Mouse (Mus musculus) cerebellum, adult 18-20 months (tissue): ENCODE measurements around the gene Mocs1.

Experiments
- DNase-seq, 2 experiments: peaks; one replicate each; pipeline ENCODE4 v3.0.0; 2021

Gene Mocs1

DNA sequence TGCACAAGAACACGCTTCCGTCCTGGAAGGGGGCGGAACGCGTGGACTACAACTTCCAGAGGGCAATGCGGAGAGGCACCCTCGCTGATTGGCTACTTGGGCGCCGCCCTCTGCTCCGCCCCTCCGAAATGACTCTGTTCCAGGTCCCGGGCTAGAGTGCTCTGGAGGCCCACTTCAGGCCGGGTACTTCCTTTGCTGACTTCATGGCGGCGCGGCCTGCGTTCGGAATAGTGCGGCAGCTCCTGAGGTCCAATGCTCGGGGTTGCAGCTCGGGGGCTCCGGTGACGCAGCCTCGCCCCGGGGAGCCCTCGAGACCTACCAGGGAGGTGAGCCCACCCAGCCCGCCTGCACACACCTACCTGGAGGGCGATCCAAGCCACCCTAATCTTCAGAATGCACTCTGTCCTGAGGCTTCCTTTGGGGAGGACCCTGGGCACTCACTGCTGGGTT, at the start of gene Mocs1:
Gene Mocs1 (plus strand): TSS at position 124 of the 450 bp plus-strand sequence.
- DNase-seq, result peak; percentile 93 to 97

DNA sequence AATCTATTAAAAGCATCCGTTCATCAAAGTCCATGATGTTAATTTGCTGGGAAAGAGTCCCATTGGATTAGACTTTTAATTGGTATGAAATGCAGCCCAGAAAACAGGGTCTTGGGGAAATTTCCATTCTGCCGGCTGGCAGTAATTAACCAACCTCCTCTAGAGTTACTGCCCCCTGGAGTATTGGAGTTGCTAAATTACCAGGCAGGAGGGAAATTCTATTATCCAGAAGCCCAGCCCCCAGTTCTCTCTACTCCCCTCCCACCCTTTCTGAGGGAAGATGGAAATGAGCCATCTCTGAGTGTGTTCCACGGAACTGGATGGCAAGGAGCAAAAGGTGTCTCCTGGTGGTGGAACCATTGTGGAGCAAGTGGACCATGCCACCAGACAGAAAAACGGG, 48.5 kb upstream of the Mocs1 start:
- DNase-seq, result no peak

DNA sequence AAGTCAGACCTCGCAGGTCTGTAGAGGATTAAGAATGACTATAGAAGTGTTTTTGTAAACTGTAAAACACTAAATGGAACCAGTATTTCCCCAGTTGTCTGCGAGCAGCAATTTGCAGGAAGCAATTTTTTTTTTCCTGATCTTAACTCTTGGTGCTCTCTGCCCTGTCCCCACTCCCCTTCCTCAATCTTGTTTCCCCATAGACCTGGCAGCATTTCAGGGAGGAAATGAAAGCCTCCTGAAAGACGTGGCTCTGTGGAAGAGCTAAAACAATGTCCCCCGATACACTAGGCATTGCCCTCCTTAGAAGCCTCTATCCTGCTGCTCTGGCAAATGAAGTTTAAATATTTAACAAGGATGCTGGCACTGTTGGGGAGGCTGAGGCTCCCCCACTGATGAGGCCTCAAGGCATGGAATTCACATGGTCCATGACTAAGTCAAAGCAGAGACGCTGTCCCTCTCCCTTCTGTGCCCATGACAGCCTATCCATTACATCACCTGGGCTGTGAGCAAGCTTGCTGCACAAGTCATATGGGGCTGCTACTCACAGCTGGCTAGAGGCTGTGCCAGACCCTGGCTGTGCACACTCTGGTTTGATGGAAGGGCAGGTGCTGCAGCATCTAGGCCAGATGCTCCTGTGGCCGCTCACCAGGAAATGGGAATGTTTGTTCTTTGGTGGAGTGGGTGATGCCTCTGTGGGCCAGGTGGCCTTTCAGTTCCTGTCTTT, 43.8 kb upstream of the Mocs1 start:
- no peak for DNase-seq

DNA sequence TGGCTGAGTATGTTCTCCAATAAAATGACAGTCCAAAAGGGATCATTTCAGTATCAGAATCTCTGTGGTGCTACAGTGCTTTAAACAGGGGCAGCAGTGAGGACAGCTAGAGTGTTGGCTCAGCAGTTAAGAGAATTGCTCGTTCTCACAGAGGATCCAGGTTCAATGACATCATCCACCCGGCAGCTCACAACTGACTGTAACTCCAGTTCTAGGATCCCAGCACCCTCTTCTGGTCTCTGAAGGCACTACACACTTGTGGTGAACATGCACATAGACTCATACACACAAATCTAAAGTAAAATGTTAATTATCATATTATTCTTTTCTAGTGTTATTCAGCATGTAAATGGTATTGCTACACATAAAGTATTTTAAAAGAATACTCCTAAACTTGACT, 40.4 kb upstream of the Mocs1 start:
- DNase-seq, result no peak

DNA sequence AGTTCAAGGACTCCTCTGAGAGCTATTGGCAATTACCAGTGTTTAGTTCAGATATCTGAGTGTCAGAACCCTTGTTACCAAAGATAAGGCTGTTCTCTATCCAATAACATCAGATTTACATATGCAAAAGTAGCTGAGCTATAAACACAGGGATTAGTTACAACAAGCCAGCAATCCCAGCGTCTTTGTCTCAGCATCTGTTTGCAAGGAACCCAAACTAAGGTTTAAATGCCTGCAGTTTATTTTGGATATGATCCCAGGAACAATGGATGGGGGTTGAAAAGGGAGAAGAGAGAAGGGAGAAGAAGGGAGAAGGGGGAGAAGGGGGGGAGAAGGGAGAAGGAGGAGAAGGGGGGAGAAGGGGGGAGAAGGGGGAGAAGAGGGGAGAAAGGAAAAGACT, 35.4 kb upstream of the Mocs1 start:
- DNase-seq, result no peak

DNA sequence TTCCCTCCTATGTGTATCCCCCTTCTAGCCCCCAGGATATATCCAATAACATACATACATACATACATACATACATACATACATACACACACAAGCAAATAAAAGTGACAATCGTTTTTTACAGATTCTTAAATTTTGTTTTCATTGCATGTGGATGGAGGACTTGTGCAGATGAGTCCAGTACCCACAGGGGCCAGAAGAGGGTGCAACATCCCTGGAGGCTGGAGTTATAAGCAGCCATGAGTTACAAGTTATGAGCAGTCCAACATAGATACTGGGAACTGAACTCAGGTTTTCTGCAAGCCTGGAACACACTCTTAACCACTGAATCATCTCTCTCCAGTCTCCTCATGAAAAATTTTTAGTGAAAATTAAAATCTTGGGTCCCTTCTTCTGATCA, 33.3 kb upstream of the Mocs1 start:
- peak in 1 of 2 experiments; percentile 9 for DNase-seq

DNA sequence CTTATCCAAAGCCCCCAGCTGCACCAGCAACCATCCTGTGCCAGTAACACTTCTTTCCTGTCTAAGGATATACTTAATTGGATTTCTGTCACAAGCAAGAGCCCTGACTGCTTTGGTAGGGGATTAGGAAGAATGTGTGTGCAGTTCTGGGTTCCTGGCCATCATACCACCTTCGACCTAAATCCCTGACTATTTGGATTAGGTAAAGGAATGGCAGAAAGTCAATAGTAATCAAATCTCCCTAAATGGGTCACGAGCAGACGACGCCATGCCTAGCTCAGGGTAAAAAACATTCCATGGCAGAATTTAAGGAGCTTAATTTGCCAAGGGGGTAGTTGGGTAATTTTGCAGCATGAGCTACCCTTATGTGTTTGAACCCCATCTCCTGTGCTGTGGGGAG, 28.6 kb upstream of the Mocs1 start:
- no peak for DNase-seq

DNA sequence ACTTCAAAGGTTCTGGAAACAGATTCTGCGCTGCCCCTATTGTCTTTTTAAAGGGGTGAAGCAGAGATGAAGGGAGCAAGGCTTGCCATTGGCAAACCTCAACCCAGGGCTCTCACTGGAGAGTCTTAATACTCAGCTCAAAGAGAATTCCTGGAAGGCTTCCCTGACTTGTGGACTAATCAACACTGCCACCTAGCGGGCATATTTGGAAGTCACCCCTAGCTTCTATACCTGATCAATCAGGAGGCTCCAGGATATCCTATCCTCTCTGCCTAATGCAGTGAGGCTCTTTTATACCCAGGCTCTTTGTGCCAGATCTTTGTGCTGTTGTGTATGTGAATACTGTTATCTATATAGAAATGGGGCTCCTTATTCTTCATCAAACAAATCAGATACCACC, 28.0 kb upstream of the Mocs1 start:
- peak; percentile 76 to 86 for DNase-seq

DNA sequence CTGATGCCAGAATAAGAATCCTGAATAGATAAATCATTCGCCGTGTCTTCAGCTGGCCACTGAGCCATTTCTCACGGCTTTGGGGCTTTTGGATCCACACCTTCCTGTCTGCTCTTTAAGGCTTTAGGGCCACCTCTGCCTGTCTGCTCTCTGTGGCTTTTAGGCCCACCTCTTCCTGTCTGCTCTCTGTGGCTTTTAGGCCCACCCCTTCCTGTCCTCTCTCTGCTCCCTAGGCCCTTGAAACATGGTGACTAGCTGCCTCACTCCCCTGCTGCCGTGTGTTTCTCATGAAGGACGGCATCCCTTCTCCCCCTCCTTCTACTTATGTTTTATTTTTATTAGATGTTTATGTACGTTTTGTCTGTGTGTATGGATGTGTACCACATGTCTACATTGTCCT, 25.0 kb upstream of the Mocs1 start:
- no peak for DNase-seq

DNA sequence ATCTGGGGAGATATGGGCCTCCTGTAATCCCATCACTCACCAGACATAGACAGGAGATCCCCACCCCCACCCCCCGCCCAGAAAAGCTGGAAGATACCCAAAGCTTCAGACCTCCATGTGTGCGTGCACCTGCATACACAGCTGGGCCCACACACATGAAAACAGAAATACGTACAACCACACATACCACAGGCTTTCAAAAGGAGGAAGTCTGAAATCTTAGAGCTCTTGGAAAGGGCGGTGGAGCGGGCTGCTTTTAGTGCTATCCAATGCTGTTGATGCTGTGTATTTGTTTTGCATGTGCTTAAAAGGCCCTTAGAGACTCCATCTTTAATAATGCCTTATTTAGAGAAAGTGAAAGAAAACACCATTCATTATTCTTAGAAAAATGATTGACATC, 22.2 kb upstream of the Mocs1 start:
- DNase-seq, result no peak

DNA sequence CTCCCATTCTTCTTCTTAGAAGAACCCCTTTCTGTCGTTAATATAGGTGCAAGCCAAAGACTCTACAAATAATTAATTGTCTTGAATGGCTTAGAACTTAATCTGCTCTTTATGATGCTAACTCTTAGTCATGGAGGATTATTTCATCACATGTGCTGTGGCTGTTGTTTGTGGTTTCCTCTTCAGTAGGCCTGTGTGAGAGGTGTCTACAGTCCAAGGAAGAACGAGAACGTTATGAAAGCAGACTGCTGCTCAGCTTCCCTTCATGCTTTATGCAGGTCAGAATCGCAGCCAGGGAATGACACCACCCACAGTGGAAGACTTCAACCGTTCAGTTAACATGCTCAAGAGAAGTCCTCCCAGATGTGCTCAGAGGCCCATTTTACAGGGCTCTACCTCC, 15.2 kb upstream of the Mocs1 start:
- no peak for DNase-seq

DNA sequence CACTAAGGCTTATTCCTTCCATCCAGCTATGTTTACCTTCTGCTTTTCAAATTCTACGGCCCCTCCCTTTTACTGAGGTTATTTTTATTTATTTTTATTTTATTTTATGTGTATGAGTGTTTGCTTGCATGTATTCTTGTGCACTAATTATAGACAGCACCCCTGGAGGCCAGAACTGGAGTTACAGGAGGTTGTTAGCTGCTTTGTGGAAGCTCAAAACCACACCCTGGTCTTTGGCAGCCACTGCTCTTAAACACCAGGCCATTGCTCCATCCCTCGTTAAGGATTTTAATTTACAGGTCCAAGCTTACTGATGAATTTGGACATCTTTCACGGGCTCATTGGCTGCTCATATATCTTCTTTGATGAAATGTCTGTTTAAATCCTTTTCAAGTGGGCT, 14.6 kb upstream of the Mocs1 start:
- DNase-seq, result no peak

DNA sequence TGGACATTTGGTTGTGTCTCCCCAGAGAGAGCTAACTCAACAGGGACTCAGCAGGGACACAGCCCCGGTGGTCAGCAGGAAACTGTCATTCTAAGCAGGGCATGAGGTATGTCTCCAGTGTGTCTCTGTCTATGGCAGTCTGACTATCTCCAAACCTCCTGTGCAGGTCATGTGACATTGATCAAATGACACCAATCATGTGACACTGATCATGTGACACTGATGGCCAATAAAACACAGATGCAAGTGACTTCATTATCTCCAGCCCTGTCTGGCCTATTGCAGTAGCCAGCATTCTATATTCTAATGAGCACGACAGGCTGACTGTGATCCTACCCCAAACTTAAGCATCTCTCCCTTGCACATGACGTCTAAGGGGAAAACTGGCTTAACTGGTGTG, 11.9 kb upstream of the Mocs1 start:
- no peak for DNase-seq

DNA sequence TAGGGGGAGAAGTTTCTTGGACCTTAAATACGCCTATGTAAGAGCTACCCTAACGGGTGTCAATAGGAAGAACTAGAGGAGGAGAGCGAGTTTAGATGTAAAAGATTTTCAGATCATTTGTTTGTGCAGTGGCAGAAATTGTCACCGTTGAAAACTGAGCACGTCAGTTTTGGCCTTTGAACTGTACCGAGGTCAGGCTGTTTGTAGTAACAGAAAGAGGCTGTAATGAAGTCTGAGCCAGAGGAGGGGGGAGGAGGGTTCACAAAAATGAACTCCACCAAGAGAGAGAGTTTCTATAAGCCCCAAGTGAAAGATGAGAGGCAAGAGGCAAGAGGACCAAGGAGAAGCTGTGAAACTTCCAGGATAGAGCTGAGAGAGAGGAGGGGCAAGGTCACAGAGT, 8.3 kb upstream of the Mocs1 start:
- no peak for DNase-seq

DNA sequence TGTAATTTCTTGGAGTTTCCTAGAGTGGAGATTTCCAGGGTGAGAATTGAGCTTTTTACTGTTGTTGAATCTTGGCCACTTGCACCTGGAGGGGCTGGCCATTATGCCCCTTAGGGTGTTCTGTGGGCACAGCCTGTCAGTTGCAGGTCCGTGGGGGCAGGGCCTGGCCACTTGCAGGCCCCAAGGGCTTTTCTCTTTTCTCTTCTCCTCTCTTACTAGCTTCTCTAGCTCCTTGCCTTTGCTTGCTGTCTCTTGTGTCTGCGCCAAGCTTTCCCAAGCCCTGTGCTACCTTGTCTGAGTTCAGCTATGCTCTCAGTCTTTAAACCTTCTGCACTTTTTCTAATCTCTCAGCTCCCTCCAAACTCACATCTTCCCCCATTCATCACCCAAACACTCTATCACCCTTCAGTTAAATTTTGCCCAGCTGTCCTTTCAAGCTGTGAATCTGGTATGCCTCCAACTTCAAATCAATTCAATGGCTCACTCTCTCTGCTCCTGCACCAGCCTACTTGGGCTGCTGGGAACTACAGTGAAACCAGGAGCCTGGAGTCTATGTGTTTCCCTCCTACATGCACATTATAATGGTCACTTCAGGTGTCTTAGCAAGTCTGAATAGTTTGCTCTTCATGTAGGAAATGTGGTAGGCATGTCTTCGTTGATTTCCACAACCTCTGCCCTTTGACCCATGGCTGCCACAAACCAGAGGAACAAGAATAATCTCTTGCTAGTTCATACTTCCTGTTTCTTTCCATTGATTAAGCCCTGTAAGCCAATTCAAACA, 5.7 kb upstream of the Mocs1 start:
- DNase-seq, result no peak

DNA sequence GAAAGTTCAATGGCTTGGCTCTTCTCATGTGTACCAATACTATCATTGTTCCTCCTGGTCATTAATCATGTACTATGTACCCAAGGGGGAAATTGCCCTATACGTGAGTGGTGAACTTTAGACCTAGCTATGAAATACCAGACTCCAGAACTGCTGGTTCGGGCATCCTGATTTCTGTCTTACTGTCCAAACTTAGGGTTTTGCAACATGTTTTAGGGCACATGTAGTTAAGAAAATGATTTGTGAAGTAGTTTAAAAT, 5.2 kb upstream of the Mocs1 start:
- DNase-seq, result no peak

DNA sequence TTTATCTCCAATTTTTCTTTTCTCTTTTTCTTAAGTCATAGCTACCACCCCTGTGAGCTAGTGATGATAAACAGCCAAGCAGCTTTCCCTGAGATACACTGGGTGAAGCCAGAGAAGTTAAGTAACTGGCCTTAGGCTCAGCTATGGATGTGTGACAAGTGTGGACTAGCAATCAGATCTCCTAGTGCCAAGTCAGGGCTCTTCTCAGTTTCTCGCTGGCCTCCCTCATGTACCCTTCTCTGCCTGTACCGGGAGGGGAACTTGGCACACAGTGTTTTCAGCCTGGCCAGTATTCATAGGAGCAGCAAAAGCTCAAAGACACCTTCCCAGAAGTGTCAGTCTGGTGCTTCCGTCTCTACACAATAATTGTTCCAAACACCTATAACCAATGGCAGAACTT, 4.3 kb upstream of the Mocs1 start:
- no peak for DNase-seq

DNA sequence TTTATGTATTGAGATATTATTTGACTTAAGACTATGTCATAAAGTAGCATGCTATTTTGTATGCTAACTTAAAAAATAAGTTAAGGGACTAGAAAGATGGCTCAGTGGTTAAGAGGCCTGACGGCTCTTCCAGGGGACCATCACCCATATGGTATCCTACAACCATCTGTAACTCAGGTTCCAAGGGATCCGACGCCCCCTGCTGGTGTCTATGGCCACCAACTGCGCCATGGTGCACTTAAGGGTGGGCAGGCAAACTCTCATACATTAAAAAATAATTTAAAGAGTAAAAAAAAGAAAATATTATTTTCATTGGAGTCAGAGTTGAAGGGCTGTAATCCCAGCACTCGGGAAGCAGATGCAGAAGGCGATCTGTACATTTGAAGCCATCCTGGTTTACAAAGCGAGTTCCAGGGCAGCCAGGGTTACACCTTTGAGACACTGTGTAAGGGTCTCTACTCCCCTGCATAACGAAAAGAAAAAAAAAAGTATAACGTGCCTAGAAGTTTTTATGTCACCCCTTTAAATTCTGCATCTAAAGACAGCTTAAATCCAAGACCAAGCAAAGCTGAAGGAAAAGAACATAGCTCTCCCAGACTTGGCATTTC, 427 bp upstream of the Mocs1 start:
- peak; percentile 34 to 43 for DNase-seq

DNA sequence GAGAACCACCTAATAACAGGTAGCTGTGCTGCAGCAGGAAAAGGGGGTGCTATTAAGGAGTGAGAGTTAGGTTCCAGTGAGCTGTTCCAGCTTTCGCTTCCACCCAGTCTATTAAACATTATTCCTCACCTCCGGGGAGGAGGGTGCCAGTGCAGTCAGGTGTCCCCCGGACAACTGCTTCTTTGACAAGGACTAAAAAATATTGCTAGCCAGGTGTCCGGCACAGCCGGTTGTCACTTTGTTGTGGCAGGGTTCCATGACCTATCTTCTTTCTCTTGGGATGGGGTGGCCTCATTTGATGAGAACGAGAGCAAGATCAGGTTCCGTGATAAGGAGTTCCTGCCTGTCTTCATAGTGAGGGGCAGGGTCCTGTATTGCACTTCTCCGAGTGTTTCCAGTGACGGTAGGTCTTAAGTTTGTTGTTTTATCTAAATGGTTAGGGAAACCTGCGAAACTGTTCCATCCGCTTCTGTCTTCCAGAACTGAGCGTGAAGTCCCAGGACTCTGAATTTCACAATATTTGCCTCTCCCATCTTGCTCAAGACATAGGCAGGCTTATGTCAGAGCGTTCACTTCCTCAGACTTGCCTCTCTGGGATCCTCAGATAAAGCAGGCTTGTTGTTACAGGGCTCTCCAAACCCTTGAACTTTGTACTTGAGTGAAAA, 721 bp downstream of the Mocs1 start:
- peak; percentile 59 to 61 for DNase-seq

DNA sequence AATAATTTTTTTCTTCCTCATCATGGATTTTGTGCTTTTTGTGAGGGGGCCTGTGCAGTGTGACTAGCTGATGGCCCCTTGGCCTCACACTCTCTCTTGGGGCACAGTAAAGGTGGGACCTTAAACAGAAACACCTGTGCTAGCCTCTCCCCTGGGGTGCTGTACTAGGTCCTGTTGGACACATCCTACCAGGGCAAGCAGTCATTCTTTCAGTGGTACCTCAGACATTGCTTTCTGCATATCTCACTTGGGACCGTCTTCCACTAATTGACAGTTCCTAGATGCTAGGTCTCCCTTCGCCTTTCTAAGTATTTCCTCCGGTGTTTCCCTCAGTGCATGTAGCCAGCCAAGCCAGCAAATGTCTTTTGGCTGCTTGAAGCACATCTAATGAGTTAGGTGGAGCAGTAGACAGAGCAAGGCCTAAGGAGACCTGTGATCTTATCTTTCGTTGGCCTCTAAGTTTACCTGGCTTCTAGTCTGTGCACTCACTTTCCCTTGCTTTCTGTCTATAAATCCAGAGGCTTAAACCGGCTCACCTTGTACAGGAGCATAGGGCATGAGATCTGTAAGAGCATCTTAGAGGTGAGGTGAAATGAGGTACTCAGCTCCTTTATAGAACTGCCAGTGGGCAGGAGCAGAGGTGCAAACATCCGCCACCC, 1.4 kb downstream of the Mocs1 start:
- no peak for DNase-seq

DNA sequence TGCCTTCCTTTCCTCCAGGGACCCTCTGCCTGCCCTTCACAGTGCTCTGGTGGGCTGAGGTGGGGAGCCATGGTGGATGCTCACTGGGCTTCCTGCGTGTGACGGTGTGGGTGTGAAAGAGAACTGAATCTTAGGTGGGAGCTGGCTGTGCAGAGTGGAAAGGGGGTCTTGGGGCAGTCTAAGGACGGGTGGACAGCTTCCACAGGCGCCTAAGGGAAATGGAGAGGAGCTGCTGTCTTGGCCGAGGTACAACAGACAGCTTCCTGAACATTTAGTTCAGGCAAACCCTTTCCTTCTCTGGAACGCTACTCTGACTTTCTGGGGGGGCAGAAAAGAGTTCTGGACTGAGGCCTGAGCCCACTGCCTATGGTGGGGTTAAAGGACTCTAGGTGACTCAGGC, 2.0 kb downstream of the Mocs1 start:
- DNase-seq, result no peak

DNA sequence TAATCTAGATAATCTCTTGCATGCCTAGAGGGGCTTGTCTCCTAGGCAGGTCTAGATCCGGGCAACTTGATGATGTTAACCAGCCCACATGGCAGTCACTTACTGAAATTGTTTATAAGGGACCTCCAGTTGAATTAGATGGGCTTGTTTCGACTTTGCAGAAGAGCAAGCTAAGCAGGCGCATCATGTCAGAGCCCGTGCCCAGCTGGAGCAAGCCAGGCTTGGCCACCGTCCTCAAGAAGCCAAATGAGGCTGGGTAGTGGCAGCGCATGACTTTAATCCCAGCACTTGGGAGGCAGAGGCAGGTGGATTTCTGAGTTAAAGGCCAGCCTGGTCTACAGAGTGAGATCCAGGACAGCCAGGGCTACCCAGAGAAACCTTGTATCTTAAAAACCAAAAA, 3.0 kb downstream of the Mocs1 start:
- DNase-seq, result no peak

DNA sequence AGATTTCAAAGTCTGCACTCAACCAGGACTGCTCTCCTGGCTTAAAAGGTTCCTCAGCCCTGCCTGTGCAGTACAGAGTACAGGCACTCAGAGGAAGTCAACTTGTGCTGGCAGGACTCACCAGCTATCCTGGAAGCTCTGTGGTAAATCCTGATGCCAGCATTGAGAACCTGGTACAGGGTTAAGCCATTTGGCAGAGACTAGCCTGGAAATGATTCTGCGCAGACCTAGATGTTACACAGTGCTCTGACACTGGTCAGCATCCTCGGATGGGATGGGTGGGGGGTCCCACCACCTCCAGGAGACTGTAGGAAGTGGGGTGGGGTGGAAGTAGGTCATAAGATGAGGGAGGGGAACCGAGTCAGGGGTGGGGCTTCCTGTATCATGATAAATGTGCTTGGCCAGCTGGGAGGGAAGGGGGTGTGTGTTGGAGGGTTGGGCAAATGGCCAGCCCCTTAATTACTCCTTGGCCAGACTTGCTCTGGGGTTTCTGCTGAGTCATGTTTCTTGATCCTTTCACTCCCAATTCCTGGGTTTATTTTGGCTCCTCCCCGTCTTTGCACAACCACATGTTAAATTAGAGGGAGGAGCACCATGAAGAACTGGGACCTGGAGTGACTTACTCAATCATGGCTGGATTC, 4.0 kb downstream of the Mocs1 start:
- DNase-seq, result no peak
